Mouse (Mus musculus): ENCODE results near the gene Sgta. TPM values are rescaled to one million over a fixed set of nuclear protein-coding genes. Genes with fewer than 3 reads are reported as not detected.

Sgta gene
- total RNA-seq (2017): 27.8 to 50.9 TPM (median 31.5 TPM) in 3 replicates

DNA sequence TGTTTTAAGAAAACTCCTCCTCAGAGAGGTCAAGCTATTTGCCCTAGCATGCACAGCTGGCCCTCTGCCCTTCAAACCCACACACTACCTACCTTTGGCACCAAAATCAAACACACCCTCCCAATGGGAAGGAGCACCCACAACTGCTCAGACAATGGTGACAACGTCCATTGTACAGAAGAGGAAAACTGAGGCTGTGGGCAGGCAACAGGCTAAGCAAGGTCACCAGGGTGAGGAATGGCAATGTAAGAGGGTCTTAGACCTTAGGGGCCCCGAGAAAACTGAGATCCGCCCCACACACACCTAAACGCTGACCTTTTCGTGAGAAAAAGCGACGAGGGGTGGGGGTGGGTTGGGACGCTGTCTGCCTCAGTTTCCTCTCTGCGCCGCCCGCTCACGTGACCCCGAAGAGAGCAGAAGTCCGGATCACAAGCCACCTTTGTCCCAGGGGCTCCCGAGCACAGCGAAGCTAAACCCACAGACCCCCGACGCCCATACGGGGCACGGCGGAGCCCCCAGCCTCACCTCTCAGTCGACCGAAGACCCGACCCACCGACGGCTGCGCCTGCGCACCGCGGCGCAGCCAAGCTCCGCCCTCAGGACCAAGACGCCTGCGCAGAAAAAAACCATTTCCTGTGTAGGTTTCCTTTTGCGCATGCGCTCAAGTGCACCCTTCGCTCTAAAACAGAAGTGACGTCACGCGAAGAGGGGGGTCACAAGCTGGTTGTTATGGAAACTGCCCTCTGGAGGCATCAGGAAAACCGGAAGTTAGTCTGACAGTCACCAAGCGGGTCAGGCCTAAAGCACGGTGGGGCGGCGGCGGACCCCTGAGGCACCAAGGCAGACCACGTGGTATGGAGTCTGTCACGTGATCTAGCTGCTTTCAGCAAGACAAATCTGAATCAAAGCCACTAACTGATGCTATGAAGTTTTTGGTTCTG is at the start of gene Sgta:
Gene Sgta, minus strand, starts transcription at position 579 of the 941 bp plus-strand sequence.
- peak; percentile 93 for ATAC-seq (replicated peaks; ENCODE audit: insufficient number of reproducible peaks, low FRiP score, low TSS enrichment, poor library complexity, severe bottlenecking)

DNA sequence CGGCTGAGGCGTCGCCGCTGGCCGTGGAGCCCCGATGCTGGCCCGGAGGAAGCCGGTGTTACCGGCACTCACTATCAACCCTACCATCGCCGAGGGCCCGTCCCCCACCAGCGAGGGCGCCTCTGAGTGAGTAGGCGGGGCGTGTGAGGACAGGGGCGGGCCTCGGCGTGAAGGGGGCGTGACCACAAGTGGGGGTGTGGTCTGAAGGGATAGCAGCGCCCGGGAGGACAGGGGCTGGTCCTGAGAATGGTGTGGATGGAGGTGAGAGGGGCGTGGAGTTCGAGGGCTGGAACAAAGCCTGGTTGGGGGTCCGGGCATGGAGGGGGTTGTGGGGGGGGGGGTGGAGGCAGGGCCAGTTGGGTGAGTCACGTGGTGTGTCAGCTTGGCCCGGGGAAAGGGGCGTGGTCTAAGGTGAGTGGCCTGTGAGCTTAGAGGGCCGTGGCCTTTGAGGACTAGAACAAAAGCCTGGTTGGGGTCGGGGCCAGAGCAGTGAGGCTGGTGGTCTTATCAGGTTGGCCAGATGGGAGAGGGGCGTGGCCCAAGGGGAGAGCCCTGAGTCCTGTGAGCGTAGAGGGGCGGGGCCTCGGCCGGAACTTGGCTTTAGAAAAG is 46.2 kb upstream of the Sgta start:
- peak; percentile 67 for ATAC-seq (replicated peaks; ENCODE audit: insufficient number of reproducible peaks, low FRiP score, low TSS enrichment, poor library complexity, severe bottlenecking)

DNA sequence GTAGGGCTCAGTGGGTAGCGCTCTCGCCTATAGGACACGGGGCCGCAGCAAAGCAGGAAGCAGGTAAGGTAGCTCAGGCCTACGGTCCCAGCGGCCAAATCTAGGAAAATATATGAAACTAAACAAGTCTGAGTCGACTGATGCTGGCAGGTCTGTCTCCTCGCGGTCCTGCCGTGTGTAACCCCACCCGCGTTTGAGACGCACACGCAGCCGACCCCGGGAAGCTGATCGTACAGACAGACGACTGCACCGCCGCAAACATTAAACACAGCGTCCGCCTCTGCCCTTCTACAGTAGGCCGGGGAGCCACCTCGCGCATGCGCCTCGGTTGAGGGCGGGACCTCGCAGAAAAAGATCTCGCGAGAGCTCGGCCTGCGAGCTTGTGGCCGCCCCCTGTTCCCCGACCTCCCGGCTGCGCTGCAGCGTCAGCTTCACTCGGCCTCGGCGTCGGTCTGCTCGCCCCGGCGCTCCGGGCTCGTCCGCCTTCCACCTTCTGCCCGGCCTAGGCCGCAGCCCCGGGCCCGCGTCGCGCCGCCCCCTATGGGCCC is 45.7 kb upstream of the Sgta start, which contains the start of gene Map2k2:
Gene Map2k2, plus strand, starts transcription at position 351 of the 548 bp plus-strand sequence.
- ATAC-seq (replicated peaks; ENCODE audit: insufficient number of reproducible peaks, low FRiP score, low TSS enrichment, poor library complexity, severe bottlenecking): peak; percentile 71

DNA sequence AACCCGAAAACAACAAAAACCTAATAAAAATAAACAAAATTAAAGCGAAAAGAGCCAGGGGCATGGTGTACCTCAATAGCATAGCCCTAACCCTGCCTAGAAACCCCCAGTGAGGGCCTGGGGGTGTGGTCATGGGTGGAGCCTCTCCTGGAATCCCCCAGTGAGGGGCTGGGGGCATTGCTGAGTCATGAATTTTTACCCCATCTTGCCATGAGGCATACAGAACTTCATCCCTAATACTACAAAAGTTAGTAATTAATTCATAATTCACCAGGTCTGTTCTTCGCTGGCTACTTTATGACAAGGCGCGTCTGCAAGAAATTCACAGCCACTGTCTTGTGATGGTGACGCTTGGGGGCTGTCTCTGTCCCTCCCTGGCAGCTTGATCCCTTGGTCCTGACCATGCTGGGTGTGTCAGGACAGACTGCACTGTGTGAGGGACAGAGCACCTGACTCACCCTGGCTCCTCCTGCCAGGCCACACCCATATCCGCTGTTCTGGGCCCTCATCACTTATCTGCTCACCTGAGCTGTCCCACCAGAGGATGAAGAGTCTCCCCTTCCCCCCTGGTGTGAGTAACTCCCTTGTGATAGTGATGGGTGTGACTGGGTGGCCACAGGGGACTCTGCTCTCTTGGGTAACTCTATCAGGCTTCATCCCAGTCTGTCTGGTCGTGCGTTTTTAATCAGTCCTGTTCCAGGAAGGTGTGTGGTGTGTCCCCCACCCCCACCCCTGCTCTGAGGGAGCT is 35.1 kb upstream of the Sgta start:
- no peak for ATAC-seq (replicated peaks; ENCODE audit: insufficient number of reproducible peaks, low FRiP score, low TSS enrichment, poor library complexity, severe bottlenecking)

DNA sequence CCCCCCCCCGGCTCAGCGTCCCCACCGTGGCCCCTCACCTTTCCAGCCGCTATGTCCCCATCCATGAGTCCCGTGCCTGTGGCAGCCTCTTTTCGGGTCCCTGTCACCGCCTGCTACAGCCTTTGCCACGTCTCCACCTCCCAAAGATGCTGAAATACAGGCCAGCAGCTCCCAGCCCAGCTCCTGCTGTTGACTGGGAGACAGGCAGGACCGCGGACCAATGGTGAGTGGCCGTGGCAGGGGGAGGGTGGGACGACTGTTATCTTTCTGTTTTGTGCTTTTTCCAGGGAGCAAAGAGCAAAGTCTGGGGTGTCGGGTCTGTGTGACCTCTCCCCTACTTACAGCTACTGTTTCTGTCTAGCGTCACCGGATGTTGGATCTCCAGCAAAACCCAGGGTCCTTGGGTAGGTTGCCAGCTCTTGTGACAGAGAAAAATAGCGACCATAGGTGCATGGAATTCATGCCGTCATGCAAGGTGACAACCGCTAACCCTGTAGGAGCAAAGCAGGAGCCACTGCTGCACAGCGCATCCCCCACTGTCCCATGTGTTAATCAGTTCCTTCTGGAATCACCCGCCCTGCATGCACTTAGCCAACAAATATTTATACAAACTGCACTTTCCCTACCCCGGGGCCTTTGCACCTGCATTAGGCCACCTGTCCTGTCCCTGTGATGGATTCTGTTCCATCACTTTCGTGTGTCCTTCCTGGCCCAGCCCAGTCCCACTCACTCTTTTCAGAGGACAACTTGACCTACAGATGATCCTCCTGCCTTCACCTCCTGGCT is 32.7 kb upstream of the Sgta start:
- no peak for ATAC-seq (replicated peaks; ENCODE audit: insufficient number of reproducible peaks, low FRiP score, low TSS enrichment, poor library complexity, severe bottlenecking)

DNA sequence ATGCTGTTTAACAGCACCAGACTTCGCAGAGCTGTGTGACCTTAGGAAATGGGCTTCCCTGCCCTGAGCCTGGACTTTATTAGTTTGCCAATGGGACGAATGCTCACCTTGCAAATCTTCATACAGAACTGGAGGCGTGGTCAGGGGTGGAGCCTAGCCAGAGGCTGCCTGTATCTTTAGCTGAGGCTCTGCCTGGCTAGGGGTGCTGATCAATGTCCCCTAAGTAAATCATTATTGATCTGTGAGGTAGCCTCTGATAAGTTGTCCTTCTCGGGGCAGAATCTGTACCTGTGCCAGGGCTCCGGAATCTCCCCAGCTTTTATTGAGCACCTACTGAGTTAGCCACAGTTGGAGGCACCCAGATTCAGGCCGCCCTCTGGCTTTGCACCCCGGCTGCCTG is 30.6 kb upstream of the Sgta start:
- ATAC-seq (replicated peaks; ENCODE audit: insufficient number of reproducible peaks, low FRiP score, low TSS enrichment, poor library complexity, severe bottlenecking): no peak

DNA sequence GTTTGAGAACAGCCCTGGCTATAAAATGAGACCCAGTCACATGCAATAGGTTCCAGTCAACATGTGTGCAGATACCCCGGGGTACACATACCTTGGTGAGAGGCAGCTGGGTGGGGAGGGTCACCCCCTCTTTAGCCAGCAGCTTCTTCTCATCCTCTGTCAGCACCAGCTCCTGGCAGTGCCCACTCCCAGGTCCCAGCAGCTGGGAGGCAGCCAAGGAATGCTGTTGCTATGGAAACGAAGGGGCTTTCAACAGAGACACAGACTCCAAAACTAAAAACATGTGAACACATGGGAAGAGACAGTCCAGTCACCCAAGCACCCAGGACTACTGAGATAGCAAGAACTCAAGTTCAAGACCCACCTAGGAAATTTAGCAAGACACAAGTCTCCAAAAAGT is 29.2 kb upstream of the Sgta start:
- no peak for ATAC-seq (replicated peaks; ENCODE audit: insufficient number of reproducible peaks, low FRiP score, low TSS enrichment, poor library complexity, severe bottlenecking)

DNA sequence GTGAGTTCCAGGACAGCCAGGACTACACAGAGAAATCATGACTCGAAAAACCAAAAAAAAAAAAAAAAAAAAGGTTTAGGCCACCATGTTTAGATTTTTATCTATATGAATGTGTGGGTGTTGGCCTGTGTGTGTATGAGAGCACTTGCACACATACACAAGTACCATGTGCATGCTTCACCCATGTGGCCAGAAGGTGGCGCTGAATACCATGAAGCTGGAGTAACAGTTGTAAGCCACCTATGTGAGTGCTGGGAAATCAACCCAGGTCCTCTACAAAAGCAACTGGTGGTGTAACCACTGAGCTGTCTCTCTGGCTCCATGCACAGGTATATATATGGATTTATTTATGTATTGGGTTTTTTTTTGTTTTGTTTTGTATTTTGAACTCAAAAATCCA is 27.0 kb upstream of the Sgta start:
- ATAC-seq (replicated peaks; ENCODE audit: insufficient number of reproducible peaks, low FRiP score, low TSS enrichment, poor library complexity, severe bottlenecking): no peak

DNA sequence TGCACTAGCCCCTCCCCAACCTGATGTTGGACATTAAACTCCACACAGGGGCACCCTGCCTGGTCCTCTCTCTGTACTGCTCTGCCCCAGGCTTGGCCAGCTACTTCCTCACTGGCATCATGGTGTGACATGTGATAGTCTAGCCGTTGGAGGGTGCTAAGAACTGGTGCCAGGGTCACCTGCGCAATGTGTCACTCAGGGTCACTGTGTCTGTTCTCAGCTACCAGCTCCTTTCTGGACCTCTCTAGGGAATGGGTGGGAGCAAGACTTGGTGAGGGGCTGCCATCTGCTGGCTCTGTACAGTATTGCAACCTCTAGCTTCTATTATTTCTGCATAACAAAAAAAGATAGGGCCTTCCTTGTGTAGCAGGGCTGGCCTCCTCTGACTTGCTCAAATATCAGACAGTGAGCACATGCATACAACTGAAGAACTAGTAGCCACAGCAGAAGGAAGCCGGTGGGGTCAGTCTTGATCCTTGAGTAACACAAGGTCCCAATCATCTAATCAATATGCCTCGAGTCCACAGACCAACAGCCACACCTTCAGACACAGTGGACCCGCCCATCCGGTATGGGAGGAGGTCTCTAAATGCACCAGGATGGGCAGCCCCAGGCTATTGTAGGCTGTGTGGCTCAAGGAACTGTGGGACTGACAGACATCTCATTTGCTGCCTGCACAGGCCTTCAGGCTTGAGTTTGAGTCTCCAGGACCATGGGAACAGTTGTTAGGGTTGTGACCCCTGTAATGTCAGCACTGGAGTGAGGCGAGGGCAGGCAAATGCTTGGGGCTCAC is 22.4 kb upstream of the Sgta start:
- peak; percentile 65 for ATAC-seq (replicated peaks; ENCODE audit: insufficient number of reproducible peaks, low FRiP score, low TSS enrichment, poor library complexity, severe bottlenecking)

DNA sequence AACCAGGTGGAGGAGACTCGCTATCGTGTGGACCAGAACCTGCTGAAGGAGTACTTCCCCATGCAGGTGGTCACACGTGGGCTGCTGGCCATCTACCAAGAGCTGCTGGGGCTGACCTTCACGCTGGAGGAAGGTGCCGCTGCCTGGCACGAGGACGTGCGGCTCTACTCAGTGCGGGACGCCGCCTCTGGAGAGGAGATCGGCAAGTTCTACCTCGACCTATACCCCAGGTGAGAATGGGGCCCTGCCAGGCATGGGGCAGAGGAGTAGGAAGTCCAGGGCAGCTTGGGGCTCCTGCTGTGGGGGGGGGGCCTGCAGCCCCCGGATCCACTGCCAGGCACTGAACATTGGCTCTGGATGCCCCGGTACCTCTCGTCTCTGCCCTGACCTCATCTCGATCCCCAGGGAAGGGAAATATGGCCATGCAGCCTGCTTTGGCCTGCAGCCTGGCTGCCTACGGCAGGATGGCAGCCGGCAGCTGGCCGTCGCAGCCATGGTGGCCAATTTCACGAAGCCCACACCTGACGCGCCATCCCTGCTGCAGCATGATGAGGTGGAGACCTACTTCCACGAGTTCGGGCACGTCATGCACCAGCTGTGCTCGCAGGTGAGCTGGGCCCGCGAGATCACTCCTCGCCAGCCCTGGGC is 20.2 kb upstream of the Sgta start:
- ATAC-seq (replicated peaks; ENCODE audit: insufficient number of reproducible peaks, low FRiP score, low TSS enrichment, poor library complexity, severe bottlenecking): no peak

DNA sequence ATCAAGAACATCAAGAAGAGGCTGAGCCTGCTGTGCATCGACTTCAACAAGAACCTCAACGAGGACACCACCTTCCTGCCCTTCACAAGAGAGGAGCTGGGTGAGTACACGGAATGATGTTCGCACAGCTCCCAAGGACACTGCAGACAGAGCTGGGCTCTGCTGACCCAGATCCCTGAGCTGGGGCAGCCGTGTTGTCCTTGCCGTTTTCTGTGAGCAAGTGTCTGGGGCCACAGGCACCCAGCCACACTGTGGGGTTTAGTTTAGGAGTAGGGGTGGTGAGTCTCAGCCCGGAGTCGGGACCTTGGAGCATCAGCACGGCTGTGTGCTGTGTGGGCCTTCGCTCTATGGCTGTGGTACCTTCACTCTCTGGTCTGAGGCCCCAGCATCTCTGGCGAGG is 17.9 kb upstream of the Sgta start:
- ATAC-seq (replicated peaks; ENCODE audit: insufficient number of reproducible peaks, low FRiP score, low TSS enrichment, poor library complexity, severe bottlenecking): no peak

DNA sequence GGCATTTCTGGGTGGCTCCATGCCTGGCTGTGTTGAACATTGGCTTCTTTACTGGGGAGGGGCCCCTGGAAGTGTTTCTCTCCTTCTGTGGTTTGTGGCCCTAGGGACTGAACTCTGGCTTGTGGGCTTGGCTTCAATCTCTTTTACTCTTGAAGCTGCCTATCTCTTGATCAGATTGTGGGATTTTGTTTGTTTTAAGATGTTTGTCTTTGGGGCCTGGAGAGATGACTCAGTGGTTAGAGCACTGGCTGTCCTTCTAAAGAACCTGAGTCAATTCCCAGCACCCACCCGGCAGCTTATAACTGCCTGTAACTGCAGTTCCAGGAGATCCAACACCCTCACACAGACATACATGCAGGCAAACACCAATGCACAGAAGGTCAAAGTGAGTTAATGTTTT is 16.4 kb upstream of the Sgta start:
- no peak for ATAC-seq (replicated peaks; ENCODE audit: insufficient number of reproducible peaks, low FRiP score, low TSS enrichment, poor library complexity, severe bottlenecking)

DNA sequence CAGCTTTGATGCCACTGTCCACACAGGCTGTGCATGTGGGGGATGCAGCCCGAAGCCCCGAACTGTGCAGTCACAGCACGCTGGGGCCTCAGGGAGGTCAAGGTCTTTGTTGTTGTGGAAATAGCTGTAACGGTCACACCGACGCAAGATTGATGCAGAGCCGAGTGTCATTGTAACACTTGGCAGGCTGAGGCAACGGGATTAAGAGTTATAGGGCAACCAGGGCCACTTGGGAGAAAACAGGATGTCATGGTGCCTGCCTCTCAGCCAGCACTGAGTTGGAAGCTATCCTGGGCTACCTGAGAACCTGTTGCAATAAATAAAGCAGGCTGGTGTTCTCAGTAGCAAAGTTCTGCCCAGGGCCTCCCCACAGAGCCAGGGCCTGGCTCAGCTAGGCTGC is 15.8 kb upstream of the Sgta start:
- ATAC-seq (replicated peaks; ENCODE audit: insufficient number of reproducible peaks, low FRiP score, low TSS enrichment, poor library complexity, severe bottlenecking): no peak

DNA sequence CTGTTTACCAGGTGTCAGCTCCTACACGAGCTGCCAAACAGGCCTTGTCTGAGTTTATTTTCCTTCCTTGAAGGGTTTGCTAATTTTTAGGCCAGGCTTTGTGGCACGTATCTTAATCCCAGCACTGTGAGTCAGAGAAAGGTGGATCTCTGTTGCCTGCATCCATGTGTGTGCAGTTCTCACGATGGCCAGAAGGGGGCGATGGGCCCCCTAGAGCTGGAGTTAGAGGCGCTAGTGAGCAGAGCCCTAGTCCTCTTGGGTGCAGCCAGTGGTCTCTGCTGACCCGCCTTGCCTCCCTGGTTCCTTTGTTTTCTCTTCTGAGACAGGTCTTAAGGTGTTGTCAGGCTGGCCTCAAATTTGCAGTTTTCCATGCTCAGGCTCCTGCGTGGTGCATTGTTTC is 13.5 kb upstream of the Sgta start:
- ATAC-seq (replicated peaks; ENCODE audit: insufficient number of reproducible peaks, low FRiP score, low TSS enrichment, poor library complexity, severe bottlenecking): no peak

DNA sequence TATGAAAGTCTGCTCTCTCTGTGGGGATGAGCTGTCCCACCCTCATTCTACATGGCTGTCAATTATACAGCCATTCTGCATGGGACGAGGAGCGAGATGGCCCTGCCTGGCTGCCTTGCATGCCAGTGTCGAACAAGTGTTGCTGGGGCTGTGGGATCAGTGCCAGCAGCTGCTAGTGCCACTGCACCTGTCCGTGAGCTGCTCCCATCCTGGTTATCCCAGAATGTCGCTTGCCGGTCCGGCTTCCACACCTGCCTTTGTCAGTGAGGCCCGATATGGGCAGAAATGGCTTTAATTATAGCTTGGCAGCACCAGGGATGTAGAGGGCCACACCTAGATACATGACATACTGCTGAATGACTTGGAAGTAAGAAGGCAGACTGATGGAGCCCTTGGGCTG is 12.3 kb upstream of the Sgta start:
- no peak for ATAC-seq (replicated peaks; ENCODE audit: insufficient number of reproducible peaks, low FRiP score, low TSS enrichment, poor library complexity, severe bottlenecking)

DNA sequence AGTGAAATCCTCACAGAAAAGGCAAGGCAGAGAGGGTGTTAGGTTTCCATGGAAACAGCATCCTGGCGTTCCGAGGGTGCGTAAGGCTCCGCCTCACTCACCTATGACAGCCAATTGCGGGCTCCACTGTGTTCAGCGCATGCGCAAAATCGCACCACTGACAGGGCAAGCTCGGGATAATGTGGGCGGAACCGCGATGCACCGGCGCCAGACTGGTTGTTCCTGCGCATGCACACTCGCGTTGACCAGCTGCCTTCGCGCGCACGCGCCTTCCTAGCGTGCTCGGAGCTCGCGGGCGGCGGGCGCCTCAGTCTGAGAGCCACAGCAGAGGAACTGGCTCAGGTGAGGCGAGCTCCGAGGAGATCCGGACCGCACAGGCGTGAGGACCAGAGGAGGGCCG is 9.9 kb upstream of the Sgta start, which contains the start of gene Thop1:
Gene Thop1, plus strand, starts transcription at position 200 of the 400 bp plus-strand sequence.
- peak; percentile 98 for ATAC-seq (replicated peaks; ENCODE audit: insufficient number of reproducible peaks, low FRiP score, low TSS enrichment, poor library complexity, severe bottlenecking)

DNA sequence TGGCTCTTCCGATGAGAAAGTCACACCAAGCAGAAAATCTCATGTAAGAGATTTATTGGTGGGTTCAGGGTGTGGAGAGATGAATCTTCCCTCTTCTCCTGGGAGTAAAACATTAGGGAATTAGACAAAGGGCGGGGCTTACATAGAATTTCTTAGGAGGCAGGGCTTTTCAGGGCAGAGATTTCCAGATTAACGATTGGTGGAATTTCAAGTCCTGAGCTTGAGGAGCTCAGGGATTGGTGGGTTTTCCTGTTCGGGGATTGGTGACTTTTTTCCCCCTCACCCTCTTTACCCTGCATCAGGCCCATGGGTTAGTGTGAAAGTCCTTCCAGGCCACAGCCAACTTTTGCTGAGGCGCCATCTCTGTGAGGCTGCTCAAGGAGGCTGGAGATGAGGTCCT is 8.7 kb upstream of the Sgta start:
- no peak for ATAC-seq (replicated peaks; ENCODE audit: insufficient number of reproducible peaks, low FRiP score, low TSS enrichment, poor library complexity, severe bottlenecking)

Data from monocyte, adult 5-6 weeks (primary cell).